Mouse (Mus musculus) neutrophil, adult 65 days (primary cell): ENCODE data around the gene Pmepa1. TPM values are rescaled to one million over a fixed set of nuclear protein-coding genes. Genes with fewer than 3 reads are reported as not detected.

Experiments used
- total RNA-seq: library from RNA; stranded (reverse); gene quantifications from 2 replicates; pipeline ENCODE4 v1.2.4, GENCODE M21; 2023

The Pmepa1 gene
- 0.09 TPM in 1 of 2 replicates, not detected in the other for total RNA-seq

DNA sequence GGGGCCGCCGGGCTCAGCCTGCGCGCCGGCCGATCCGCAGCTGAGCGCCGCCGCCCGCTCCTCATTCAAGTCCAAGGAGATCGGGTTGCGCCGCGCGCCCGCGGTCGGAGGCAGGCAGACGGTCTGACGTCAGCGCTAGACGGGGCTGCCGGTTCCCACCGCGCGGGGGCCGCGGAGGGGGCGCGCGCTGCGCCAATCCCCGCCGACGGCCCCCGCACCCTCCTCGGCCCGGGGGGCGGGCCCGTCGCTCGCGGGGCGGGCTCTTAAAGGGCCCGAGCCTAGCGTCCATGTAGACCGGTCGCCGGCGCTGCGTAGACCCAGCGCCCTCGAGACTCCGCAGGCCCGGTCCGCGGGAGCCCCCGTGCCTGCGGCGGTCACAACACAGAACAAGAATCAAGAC, at the start of gene Pmepa1:
Gene Pmepa1, minus strand, starts transcription at position 125 of the 400 bp plus-strand sequence.

DNA sequence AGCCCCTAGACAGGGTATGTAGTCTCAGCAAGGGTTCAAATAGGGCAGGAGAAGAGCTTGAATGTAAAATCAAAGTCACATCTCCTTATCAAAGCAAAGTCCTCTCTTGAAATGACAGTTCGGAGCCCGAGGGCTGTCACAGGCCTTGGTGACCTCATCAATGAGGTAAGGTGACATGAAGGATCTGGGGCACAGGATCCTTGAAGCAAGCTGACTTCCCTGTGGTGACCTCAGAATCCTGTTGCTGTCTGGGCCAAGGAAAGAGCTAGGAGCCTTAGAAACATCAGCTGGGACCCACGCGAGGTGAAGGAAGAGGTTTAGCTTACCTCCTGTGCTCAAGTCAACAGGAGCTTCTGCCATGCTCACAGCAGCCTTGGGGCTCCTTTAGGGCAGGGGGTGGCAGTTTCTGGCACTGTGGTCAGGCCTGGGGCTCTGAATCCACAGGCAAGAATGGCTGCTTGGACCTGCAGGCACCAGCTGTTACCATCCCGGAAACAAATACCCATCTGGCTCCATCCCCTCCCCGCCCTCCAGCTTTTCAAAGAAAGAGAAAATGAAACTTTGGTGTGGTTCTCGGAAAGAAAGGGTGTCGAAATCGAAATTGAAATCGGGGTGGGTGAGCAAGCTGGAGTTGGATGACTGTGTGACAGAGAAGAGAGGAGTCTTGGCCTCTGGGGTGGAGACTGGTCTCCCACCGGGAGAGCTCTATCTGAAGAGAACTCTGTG, 57.8 kb downstream of the Pmepa1 start, which contains the start of gene Zbp1:
Gene Zbp1, minus strand, starts transcription at position 508 of the 726 bp plus-strand sequence.

Other genes with a start within 250 kb of the Pmepa1 start
- not detected in 2 replicates for gene Ctcfl, start 157.0 kb downstream of the Pmepa1 start, total RNA-seq
- not detected in 2 replicates for gene Pck1, start 123.5 kb downstream of the Pmepa1 start, total RNA-seq
- gene Zbp1, start 57.6 kb downstream of the Pmepa1 start, total RNA-seq = 21.7 and 29.3 TPM in 2 replicates
- gene 1700021F07Rik, start 246.1 kb upstream of the Pmepa1 start, total RNA-seq = not detected in 2 replicates